ENCODE assay signal across 12 mouse cellular contexts in the genomic region with DNA sequence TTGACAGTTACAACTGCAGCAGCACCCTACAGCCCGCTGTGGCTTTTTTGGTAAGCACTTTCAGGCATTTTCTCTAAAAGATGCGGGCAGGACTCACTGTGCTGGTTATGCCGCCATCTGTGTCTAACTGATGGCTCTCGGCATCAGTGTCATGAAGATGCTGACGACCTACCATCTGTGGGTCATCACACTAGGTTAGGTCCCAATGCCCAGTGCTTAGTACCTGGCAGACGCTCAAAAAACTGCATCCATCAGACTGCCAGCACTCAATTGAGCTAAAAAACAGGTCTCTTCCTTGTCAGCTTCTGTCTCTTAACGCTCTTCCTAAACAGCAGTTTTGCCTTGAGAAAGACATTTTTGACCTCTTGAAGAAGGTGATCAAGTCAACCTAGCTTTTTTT. TPM values are rescaled to one million over a fixed set of nuclear protein-coding genes. Genes with fewer than 3 reads are reported as not detected.
A peak's percentile ranks its signal among the peaks of the same experiment; 100 is the strongest.
DNase-seq lines count a peak whose midpoint lies in the region; ATAC-seq lines count a peak whose summit lies in the region.
"Had no signal": no experiment of that assay in that cellular context is flagged by ENCODE, and none has a peak within 500 bp of the region (broad histone marks: within the 10 kb centered on the region; RNA-seq: fewer than 3 reads in every experiment).

No protein-coding gene starts in this region.

- no peak for ATAC-seq in forebrain, embryonic 12.5 days (ENCODE audit: low FRiP score)
- ATAC-seq in forebrain, embryonic 15.5 days (replicated peaks) = no peak
- ATAC-seq in limb, embryonic 13.5 days (ENCODE audit: low FRiP score, low read depth) = no peak
- ATAC-seq in liver, embryonic 15.5 days (ENCODE audit: insufficient read depth) = no peak
- ATAC-seq in megakaryocyte-erythroid progenitor cell, adult 5-6 weeks (replicated peaks; ENCODE audit: low FRiP score, low TSS enrichment, poor library complexity, severe bottlenecking) = no peak
- ATAC-seq in megakaryocyte progenitor cell, adult 5-6 weeks (replicated peaks; ENCODE audit: poor library complexity) = no peak

- H3K27ac ChIP-seq in forebrain, embryonic 12.5 days = no peak overlapping the region
- H3K27ac ChIP-seq in forebrain, embryonic 15.5 days (replicated peaks) = no peak overlapping the region
- no peak overlapping the region for H3K27ac ChIP-seq in limb, embryonic 13.5 days
- no peak overlapping the region for H3K27ac ChIP-seq in limb, embryonic 10.5 days
- H3K27ac ChIP-seq in liver, embryonic 15.5 days (replicated peaks) = no peak overlapping the region
- H3K27ac ChIP-seq: embryonic facial prominence, embryonic 15.5 days; left cerebral cortex, adult 2 months had no signal

- no peaks in the 10 kb centered on the region for H3K36me3 ChIP-seq in forebrain, embryonic 12.5 days (replicated peaks)
- H3K36me3 ChIP-seq in forebrain, embryonic 15.5 days = no peaks in the 10 kb centered on the region
- no peaks in the 10 kb centered on the region for H3K36me3 ChIP-seq in limb, embryonic 13.5 days
- 0 out of 2 replicates have a peak, but pooled peaks cover 9% of the 10 kb centered on the region for H3K36me3 ChIP-seq in limb, embryonic 10.5 days
- H3K36me3 ChIP-seq in liver, embryonic 15.5 days (replicated peaks) = 0 out of 2 replicates have a peak, but pooled peaks cover 4% of the 10 kb centered on the region
- H3K36me3 ChIP-seq: embryonic facial prominence, embryonic 15.5 days had no signal

- H3K9ac ChIP-seq in forebrain, embryonic 12.5 days = no peak overlapping the region
- no peak overlapping the region for H3K9ac ChIP-seq in forebrain, embryonic 15.5 days (replicated peaks)
- 0 out of 2 replicates have a peak overlapping the region, but pooled peaks have one; percentile 97 for H3K9ac ChIP-seq in limb, embryonic 13.5 days
- no peak overlapping the region for H3K9ac ChIP-seq in liver, embryonic 15.5 days
- H3K9ac ChIP-seq: embryonic facial prominence, embryonic 15.5 days; lung, embryonic 14.5 days had no signal

- no peaks in the 10 kb centered on the region for H3K27me3 ChIP-seq in forebrain, embryonic 12.5 days
- no peaks in the 10 kb centered on the region for H3K27me3 ChIP-seq in forebrain, embryonic 15.5 days
- H3K27me3 ChIP-seq in limb, embryonic 13.5 days = no peaks in the 10 kb centered on the region
- H3K27me3 ChIP-seq in limb, embryonic 10.5 days (ENCODE audit: low read depth, poor library complexity, severe bottlenecking) = no peaks in the 10 kb centered on the region
- no peaks in the 10 kb centered on the region for H3K27me3 ChIP-seq in liver, embryonic 15.5 days
- H3K27me3 ChIP-seq: embryonic facial prominence, embryonic 15.5 days had no signal

- no peak for DNase-seq in limb, embryonic 10.5 days (ENCODE audit: low spot score)
- peak; percentile 67 for DNase-seq in cerebellum, adult 9-11 months
- DNase-seq: kidney, adult 9 months; lung, embryonic 14.5 days had no signal

- peaks cover 26% of the 10 kb centered on the region for H3K4me1 ChIP-seq in forebrain, embryonic 12.5 days
- H3K4me1 ChIP-seq in forebrain, embryonic 15.5 days = peaks cover 32% of the 10 kb centered on the region
- H3K4me1 ChIP-seq in limb, embryonic 13.5 days = peaks cover 25% of the 10 kb centered on the region
- peaks cover 22% of the 10 kb centered on the region for H3K4me1 ChIP-seq in limb, embryonic 10.5 days
- H3K4me1 ChIP-seq in liver, embryonic 15.5 days (replicated peaks) = peaks cover 59% of the 10 kb centered on the region

- no peaks in the 10 kb centered on the region for H3K9me3 ChIP-seq in forebrain, embryonic 12.5 days
- no peaks in the 10 kb centered on the region for H3K9me3 ChIP-seq in forebrain, embryonic 15.5 days
- no peaks in the 10 kb centered on the region for H3K9me3 ChIP-seq in limb, embryonic 13.5 days
- H3K9me3 ChIP-seq in limb, embryonic 10.5 days (replicated peaks) = no peaks in the 10 kb centered on the region
- H3K9me3 ChIP-seq in liver, embryonic 15.5 days (replicated peaks) = no peaks in the 10 kb centered on the region
- H3K9me3 ChIP-seq: embryonic facial prominence, embryonic 15.5 days had no signal

- H3K4me2 ChIP-seq in forebrain, embryonic 12.5 days = 0 out of 2 replicates have a peak overlapping the region, but pooled peaks have one; percentile 94
- no peak overlapping the region for H3K4me2 ChIP-seq in forebrain, embryonic 15.5 days (replicated peaks)
- H3K4me2 ChIP-seq in limb, embryonic 13.5 days (replicated peaks) = peak overlapping the region; percentile 94; the same call in 1 of the 2 replicates
- H3K4me2 ChIP-seq in liver, embryonic 15.5 days = peak overlapping the region; percentile 78

- 82% methylated on average over 7 of the region's 7 CpGs for WGBS in forebrain, embryonic 12.5 days
- WGBS in forebrain, embryonic 15.5 days = 84% methylated on average over 7 of the region's 7 CpGs
- WGBS in limb, embryonic 13.5 days = 87% methylated on average over 7 of the region's 7 CpGs
- WGBS in limb, embryonic 10.5 days = 86% methylated on average over 7 of the region's 7 CpGs
- WGBS in liver, embryonic 15.5 days (ENCODE audit: insufficient replicate concordance) = 78% methylated on average over 7 of the region's 7 CpGs

- H3K4me3 ChIP-seq in forebrain, embryonic 12.5 days (replicated peaks) = no peak overlapping the region
- H3K4me3 ChIP-seq in forebrain, embryonic 15.5 days = no peak overlapping the region
- no peak overlapping the region for H3K4me3 ChIP-seq in limb, embryonic 13.5 days
- H3K4me3 ChIP-seq in limb, embryonic 10.5 days = no peak overlapping the region; the same call in 1 of the 2 replicates
- peak overlapping the region; percentile 91; the same call in 1 of the 2 replicates for H3K4me3 ChIP-seq in liver, embryonic 15.5 days (replicated peaks)
- H3K4me3 ChIP-seq: embryonic facial prominence, embryonic 15.5 days had no signal

RNA-seq across cellular contexts. Expression of a gene that starts 2.5 kb away (rescaled TPM):
- polyA plus RNA-seq in forebrain, embryonic 12.5 days (2016; fragmentation: Nextera tagmentation; extraction: Ambion mirVana) = 209 and 215 TPM in 2 replicates
- 130 and 134 TPM in 2 replicates for polyA plus RNA-seq in forebrain, embryonic 15.5 days (2015; fragmentation: Nextera tagmentation; extraction: Ambion mirVana)
- polyA plus RNA-seq in limb, embryonic 13.5 days (2015; fragmentation: Nextera tagmentation; extraction: Ambion mirVana) = 155 and 165 TPM in 2 replicates
- polyA plus RNA-seq in limb, embryonic 10.5 days (2016; fragmentation: Nextera tagmentation; extraction: Ambion mirVana) = 195 and 217 TPM in 2 replicates
- polyA plus RNA-seq in liver, embryonic 15.5 days (2015; fragmentation: Nextera tagmentation; extraction: Ambion mirVana) = 73.4 and 77.9 TPM in 2 replicates
- 114 and 118 TPM in 2 replicates for total RNA-seq in megakaryocyte-erythroid progenitor cell, adult 5-6 weeks (2014; fragmentation: Nextera tagmentation)
- 151 and 167 TPM in 2 replicates for total RNA-seq in megakaryocyte-erythroid progenitor cell, adult 5-6 weeks (2017)
- 167 and 178 TPM in 2 replicates for total RNA-seq in megakaryocyte progenitor cell, adult 5-6 weeks (2015)
- 158 and 171 TPM in 2 replicates for total RNA-seq in megakaryocyte progenitor cell, adult 5-6 weeks (2017)

RNA-seq across cellular contexts. Expression of a gene that starts 29.0 kb away (rescaled TPM):
- 19.1 and 19.2 TPM in 2 replicates for polyA plus RNA-seq in forebrain, embryonic 12.5 days (2016; fragmentation: Nextera tagmentation; extraction: Ambion mirVana)
- 20.7 and 23.2 TPM in 2 replicates for polyA plus RNA-seq in forebrain, embryonic 15.5 days (2015; fragmentation: Nextera tagmentation; extraction: Ambion mirVana)
- 15.7 and 20.0 TPM in 2 replicates for polyA plus RNA-seq in limb, embryonic 13.5 days (2015; fragmentation: Nextera tagmentation; extraction: Ambion mirVana)
- polyA plus RNA-seq in limb, embryonic 10.5 days (2016; fragmentation: Nextera tagmentation; extraction: Ambion mirVana) = 12.6 and 13.4 TPM in 2 replicates
- 6.2 and 6.7 TPM in 2 replicates for polyA plus RNA-seq in liver, embryonic 15.5 days (2015; fragmentation: Nextera tagmentation; extraction: Ambion mirVana)
- 25.4 and 25.5 TPM in 2 replicates for total RNA-seq in megakaryocyte-erythroid progenitor cell, adult 5-6 weeks (2014; fragmentation: Nextera tagmentation)
- total RNA-seq in megakaryocyte-erythroid progenitor cell, adult 5-6 weeks (2017) = 12.9 and 16.2 TPM in 2 replicates
- total RNA-seq in megakaryocyte progenitor cell, adult 5-6 weeks (2015) = 19.7 and 29.7 TPM in 2 replicates
- total RNA-seq in megakaryocyte progenitor cell, adult 5-6 weeks (2017) = 25.5 and 27.3 TPM in 2 replicates
